Mouse (Mus musculus): Measurements from ENCODE around the gene Pcif1. TPM values are rescaled to one million over a fixed set of nuclear protein-coding genes. Genes with fewer than 3 reads are reported as not detected.

Gene Pcif1
- polyA plus RNA-seq, 1 experiment from 2014 or later: 71.5 TPM

DNA sequence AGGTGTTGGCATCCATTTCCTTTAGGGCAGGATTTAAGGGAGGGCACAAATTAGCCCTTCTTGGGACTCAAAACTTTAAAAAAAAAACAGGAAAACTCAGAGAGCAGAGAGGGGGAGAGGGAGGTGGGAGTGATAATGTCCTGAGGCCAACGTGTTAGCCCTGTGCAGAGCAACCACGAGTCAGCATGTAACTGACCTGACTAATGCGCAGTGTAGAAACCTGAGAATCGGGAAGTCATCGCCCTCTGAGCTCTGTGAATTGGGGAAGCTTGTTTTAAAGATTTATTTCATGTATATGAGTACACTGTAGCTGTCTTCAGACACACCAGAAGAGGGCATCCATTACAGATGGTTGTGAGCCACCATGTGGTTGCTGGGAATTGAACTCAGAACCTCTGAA, 37.7 kb downstream of the Pcif1 start:
- DNase-seq (ENCODE audit: low spot score) (no peak), ATAC-seq (ENCODE audit: insufficient number of reproducible peaks, low FRiP score, low TSS enrichment, low read depth) (no peak)
- 77% methylated on average over 5 of the region's 5 CpGs for WGBS
- Histone ChIP-seq H3K9me3 (ENCODE audit: control insufficient read depth, low read length) (no peaks in the 10 kb centered on the region), H3K4me3 (ENCODE audit: low read depth, low read length) (no peak overlapping the region), H3K4me2 (ENCODE audit: low read depth, severe bottlenecking) (no peak overlapping the region), H3K27ac (replicated peaks; ENCODE audit: low read depth, low read length) (no peak overlapping the region), H3K27me3 (ENCODE audit: control insufficient read depth, insufficient read depth, low read length) (no peaks in the 10 kb centered on the region), H3K9ac (ENCODE audit: low read length) (no peak overlapping the region), H3K36me3 (ENCODE audit: control insufficient read depth, insufficient read depth, low read length) (no peaks in the 10 kb centered on the region), H3K4me1 (ENCODE audit: control insufficient read depth, insufficient read depth, low read length) (0 out of 2 replicates have a peak, but pooled peaks cover 4% of the 10 kb centered on the region)

DNA sequence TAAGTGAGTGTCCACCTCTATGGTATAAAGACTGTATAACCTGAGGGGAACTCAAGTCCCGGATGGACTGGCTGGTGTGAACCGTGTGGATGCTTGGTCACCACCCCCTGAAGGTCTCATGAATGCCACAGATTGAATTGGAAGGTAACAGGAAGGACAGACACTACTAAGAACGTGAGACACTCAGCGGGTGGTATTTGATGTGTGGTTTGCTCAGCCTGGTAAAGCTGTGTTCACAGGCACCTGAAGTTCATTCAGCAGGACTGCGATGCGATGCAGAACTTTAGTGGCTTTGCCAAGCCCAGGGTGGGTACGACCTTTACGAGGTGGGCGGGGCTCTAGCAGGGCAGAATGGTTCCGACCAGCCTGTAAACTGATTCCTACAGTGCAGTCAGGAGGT, 38.3 kb downstream of the Pcif1 start:
- Histone ChIP-seq H3K27ac (replicated peaks; ENCODE audit: low read depth, low read length) (no peak overlapping the region), H3K4me1 (ENCODE audit: control insufficient read depth, insufficient read depth, low read length) (0 out of 2 replicates have a peak, but pooled peaks cover under 1% of the 10 kb centered on the region), H3K4me3 (ENCODE audit: low read depth, low read length) (no peak overlapping the region), H3K27me3 (ENCODE audit: control insufficient read depth, insufficient read depth, low read length) (no peaks in the 10 kb centered on the region), H3K4me2 (ENCODE audit: low read depth, severe bottlenecking) (no peak overlapping the region), H3K36me3 (ENCODE audit: control insufficient read depth, insufficient read depth, low read length) (no peaks in the 10 kb centered on the region), H3K9me3 (ENCODE audit: control insufficient read depth, low read length) (no peaks in the 10 kb centered on the region), H3K9ac (ENCODE audit: low read length) (no peak overlapping the region)
- WGBS: 35% methylated on average over 10 of the region's 10 CpGs
- DNase-seq (ENCODE audit: low spot score) (no peak), ATAC-seq (ENCODE audit: insufficient number of reproducible peaks, low FRiP score, low TSS enrichment, low read depth) (no peak)

DNA sequence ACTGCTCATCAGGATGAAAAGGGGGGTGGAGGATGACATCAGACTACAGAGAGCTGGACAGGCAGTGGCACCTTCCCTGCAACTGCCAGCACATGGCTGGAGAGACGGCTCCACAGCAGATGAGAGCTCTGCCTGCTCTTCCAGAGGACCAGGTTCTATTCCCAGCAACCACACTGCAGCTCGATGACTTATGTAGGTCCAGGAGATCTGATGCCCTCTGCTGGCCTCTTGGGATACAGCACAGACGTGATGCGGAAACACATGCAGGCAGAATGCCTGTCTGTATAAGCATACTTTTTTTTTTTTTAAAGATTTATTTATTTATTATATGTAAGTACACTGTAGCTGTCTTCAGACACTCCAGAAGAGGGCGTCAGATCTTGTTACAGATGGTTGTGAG, 39.2 kb downstream of the Pcif1 start:
- Histone ChIP-seq H3K4me1 (ENCODE audit: control insufficient read depth, insufficient read depth, low read length) (no peaks in the 10 kb centered on the region), H3K9me3 (ENCODE audit: control insufficient read depth, low read length) (no peaks in the 10 kb centered on the region), H3K4me2 (ENCODE audit: low read depth, severe bottlenecking) (no peak overlapping the region), H3K4me3 (ENCODE audit: low read depth, low read length) (no peak overlapping the region), H3K27me3 (ENCODE audit: control insufficient read depth, insufficient read depth, low read length) (no peaks in the 10 kb centered on the region), H3K27ac (replicated peaks; ENCODE audit: low read depth, low read length) (no peak overlapping the region), H3K9ac (ENCODE audit: low read length) (no peak overlapping the region), H3K36me3 (ENCODE audit: control insufficient read depth, insufficient read depth, low read length) (no peaks in the 10 kb centered on the region)
- WGBS: 74% methylated on average over 4 of the region's 5 CpGs
- ATAC-seq (ENCODE audit: insufficient number of reproducible peaks, low FRiP score, low TSS enrichment, low read depth): no peak
- DNase-seq (ENCODE audit: low spot score): peak; percentile 61

DNA sequence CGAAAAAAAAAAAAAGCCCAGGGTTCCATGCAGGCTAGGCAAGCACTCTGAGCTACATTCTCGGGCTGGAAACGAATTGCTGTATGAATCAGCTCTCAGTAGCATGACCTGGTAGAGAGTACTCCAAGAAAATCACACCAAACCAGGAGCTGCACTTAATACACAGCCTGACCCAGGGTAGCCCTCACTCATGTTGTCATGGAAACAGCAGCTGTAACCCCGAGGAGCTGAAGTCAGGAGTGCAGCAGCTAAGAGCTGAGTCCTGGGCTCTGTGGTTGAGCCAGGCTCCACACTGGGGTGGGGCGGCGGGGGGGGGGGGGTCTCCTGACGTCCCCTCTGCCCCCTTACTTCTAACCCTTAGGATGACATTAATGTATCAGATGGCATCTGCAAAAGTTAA, 42.9 kb downstream of the Pcif1 start:
- Histone ChIP-seq H3K27ac (replicated peaks; ENCODE audit: low read depth, low read length) (no peak overlapping the region), H3K4me3 (ENCODE audit: low read depth, low read length) (no peak overlapping the region), H3K36me3 (ENCODE audit: control insufficient read depth, insufficient read depth, low read length) (no peaks in the 10 kb centered on the region), H3K27me3 (ENCODE audit: control insufficient read depth, insufficient read depth, low read length) (no peaks in the 10 kb centered on the region), H3K9me3 (ENCODE audit: control insufficient read depth, low read length) (no peaks in the 10 kb centered on the region), H3K4me1 (ENCODE audit: control insufficient read depth, insufficient read depth, low read length) (no peaks in the 10 kb centered on the region), H3K9ac (ENCODE audit: low read length) (no peak overlapping the region), H3K4me2 (ENCODE audit: low read depth, severe bottlenecking) (no peak overlapping the region)
- WGBS: 59% methylated on average over 7 of the region's 7 CpGs
- DNase-seq (ENCODE audit: low spot score) (no peak), ATAC-seq (ENCODE audit: insufficient number of reproducible peaks, low FRiP score, low TSS enrichment, low read depth) (no peak)

DNA sequence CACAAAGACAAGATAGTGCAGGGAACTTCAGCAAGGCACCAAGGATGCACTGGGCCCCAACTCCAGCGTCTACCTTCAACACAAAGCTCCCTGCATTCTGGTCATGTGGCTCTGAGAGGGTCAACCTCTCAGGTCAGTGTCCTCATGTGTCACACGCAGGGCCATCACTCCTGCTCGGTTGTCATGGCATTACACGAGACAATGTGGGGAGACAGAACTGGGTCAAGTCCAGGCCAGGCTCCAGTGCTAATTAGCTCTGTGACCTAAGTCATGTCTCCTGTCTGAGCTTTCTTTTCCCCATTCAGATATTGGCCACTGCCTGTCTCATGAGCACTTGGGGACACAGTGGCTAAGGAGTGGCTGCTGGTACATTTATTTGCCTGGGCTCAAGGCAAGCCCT, 44.2 kb downstream of the Pcif1 start:
- H3K4me2 ChIP-seq (ENCODE audit: low read depth, severe bottlenecking): no peak overlapping the region
- no peaks in the 10 kb centered on the region for H3K4me1 ChIP-seq (ENCODE audit: control insufficient read depth, insufficient read depth, low read length)
- no peak for DNase-seq (ENCODE audit: low spot score)
- H3K9me3 ChIP-seq (ENCODE audit: control insufficient read depth, low read length): no peaks in the 10 kb centered on the region
- H3K27ac ChIP-seq (replicated peaks; ENCODE audit: low read depth, low read length): no peak overlapping the region
- WGBS: 70% methylated on average over 4 of the region's 4 CpGs
- H3K27me3 ChIP-seq (ENCODE audit: control insufficient read depth, insufficient read depth, low read length): no peaks in the 10 kb centered on the region
- H3K36me3 ChIP-seq (ENCODE audit: control insufficient read depth, insufficient read depth, low read length): no peaks in the 10 kb centered on the region
- no peak overlapping the region for H3K9ac ChIP-seq (ENCODE audit: low read length)
- ATAC-seq (ENCODE audit: insufficient number of reproducible peaks, low FRiP score, low TSS enrichment, low read depth): no peak
- no peak overlapping the region for H3K4me3 ChIP-seq (ENCODE audit: low read depth, low read length)

DNA sequence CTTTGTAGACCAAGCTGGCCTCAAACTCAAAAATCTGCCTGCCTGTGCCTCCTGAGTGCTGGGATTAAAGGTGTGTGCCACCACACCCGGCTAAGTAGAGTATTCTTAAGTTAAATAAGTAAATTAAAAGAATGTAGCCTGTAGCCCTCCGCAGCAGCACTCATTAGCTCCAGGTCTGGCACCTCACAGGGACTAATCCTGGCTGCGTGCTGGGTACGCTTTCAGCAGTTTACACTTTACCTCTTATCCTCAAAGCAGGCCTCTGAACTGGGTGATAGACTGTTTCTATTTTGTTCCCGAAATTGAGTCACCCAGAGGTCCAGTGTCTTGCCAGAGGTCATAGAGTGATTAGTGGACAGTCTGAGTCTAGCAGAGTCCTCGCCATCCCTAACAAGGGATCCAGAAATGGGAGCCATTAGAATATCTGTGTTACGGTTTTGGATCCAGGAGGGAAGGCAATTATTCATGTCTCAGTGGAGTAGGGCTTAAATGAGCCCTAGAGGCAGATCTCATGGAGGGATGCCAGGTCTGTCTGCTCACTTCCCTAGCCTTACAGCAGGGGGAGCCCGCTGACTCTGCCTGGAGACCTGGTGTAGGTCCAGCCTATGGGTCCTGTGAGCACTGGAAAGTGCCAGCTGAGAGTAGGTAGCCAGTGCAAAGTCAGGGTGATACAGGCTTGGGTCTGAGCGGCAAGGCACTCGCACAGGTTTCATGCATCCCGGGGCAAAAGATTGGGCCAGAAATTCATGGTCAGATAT, 45.2 kb downstream of the Pcif1 start:
- Histone ChIP-seq H3K27me3 (ENCODE audit: control insufficient read depth, insufficient read depth, low read length) (no peaks in the 10 kb centered on the region), H3K4me2 (ENCODE audit: low read depth, severe bottlenecking) (no peak overlapping the region), H3K36me3 (ENCODE audit: control insufficient read depth, insufficient read depth, low read length) (no peaks in the 10 kb centered on the region), H3K9ac (ENCODE audit: low read length) (no peak overlapping the region), H3K4me3 (ENCODE audit: low read depth, low read length) (no peak overlapping the region), H3K9me3 (ENCODE audit: control insufficient read depth, low read length) (no peaks in the 10 kb centered on the region), H3K4me1 (ENCODE audit: control insufficient read depth, insufficient read depth, low read length) (no peaks in the 10 kb centered on the region), H3K27ac (replicated peaks; ENCODE audit: low read depth, low read length) (no peak overlapping the region)
- WGBS: 37% methylated on average over 11 of the region's 11 CpGs
- DNase-seq (ENCODE audit: low spot score) (peak; percentile 85), ATAC-seq (ENCODE audit: insufficient number of reproducible peaks, low FRiP score, low TSS enrichment, low read depth) (no peak)

DNA sequence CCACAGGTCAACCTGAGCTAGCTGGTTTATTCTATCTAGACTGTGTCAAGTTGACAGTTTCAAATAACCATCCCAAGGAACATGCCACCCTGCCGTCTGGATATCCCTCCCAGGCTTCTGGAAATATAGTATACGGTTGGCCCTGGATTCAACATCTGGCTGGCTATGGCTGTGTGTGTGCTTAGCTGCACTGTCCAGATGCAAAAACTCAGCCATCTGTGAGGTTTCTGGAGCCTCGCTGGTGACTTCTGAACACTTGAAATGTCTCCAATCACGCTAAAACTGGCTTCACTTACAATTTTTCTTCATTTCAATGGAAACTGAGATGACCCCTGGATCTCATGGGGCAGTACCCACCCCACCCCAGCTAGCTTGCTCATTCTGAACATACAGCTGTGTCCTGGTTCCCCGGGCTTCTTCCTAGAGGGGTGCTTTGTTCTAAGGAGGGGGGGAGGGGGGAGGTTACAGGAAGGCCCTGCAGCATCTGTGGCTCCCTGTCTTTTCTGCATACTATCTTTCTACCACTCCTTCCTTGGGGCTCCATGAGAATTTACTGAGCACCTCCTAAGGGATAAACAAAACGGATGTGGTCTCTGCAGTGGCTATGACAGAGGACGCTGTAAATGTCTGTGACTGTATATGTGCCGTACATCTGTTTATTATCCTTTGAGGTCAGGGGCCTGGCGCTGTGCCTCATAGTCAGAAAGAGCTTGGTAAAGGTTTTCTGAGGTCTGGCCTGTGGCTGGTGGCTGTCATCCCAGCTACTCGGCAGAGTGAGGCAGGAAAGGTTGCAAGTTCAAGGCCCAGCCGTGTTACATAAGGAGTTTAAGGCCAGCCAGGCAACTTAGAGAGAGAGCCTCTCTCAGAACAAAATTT, 51.8 kb downstream of the Pcif1 start:
- Histone ChIP-seq H3K4me3 (ENCODE audit: low read depth, low read length) (no peak overlapping the region), H3K36me3 (ENCODE audit: control insufficient read depth, insufficient read depth, low read length) (no peaks in the 10 kb centered on the region), H3K9ac (ENCODE audit: low read length) (no peak overlapping the region), H3K9me3 (ENCODE audit: control insufficient read depth, low read length) (no peaks in the 10 kb centered on the region), H3K27me3 (ENCODE audit: control insufficient read depth, insufficient read depth, low read length) (no peaks in the 10 kb centered on the region), H3K4me1 (ENCODE audit: control insufficient read depth, insufficient read depth, low read length) (no peaks in the 10 kb centered on the region), H3K4me2 (ENCODE audit: low read depth, severe bottlenecking) (no peak overlapping the region), H3K27ac (replicated peaks; ENCODE audit: low read depth, low read length) (no peak overlapping the region)
- no peak for DNase-seq (ENCODE audit: low spot score)
- WGBS: 56% methylated on average over 11 of the region's 11 CpGs
- ATAC-seq (ENCODE audit: insufficient number of reproducible peaks, low FRiP score, low TSS enrichment, low read depth): no peak

DNA sequence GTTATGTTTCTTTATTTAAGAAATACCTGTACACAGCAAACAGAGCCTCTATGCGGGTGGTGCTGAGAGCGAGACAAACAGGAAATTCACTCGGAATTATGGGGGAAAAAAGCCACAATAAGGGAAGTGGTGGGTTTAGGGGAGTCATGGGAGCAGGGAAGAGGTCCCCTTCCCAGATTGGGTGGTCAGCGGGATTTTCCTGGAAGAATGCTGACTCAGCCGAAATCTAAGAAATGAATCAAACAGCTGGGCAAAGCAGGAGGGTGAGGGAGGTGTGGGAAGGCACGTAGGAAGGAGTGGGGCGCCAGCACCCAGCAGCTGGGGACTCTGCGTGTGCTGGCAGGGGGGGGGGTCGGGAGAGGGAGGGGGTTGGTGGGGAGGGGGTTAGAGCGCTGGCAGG, 54.4 kb downstream of the Pcif1 start:
- Histone ChIP-seq H3K9me3 (ENCODE audit: control insufficient read depth, low read length) (no peaks in the 10 kb centered on the region), H3K9ac (ENCODE audit: low read length) (no peak overlapping the region), H3K4me2 (ENCODE audit: low read depth, severe bottlenecking) (no peak overlapping the region), H3K36me3 (ENCODE audit: control insufficient read depth, insufficient read depth, low read length) (no peaks in the 10 kb centered on the region), H3K27me3 (ENCODE audit: control insufficient read depth, insufficient read depth, low read length) (0 out of 2 replicates have a peak, but pooled peaks cover 5% of the 10 kb centered on the region), H3K4me3 (ENCODE audit: low read depth, low read length) (no peak overlapping the region), H3K27ac (replicated peaks; ENCODE audit: low read depth, low read length) (no peak overlapping the region), H3K4me1 (ENCODE audit: control insufficient read depth, insufficient read depth, low read length) (peaks cover 2% of the 10 kb centered on the region; the same call in 1 of the 2 replicates)
- ATAC-seq (ENCODE audit: insufficient number of reproducible peaks, low FRiP score, low TSS enrichment, low read depth): no peak
- 56% methylated on average over 10 of the region's 10 CpGs for WGBS
- DNase-seq (ENCODE audit: low spot score): no peak
